Mouse (Mus musculus): ENCODE data around the gene Chst8. TPM values are rescaled to one million over a fixed set of nuclear protein-coding genes. Genes with fewer than 3 reads are reported as not detected.

The Chst8 gene
- polyA plus RNA-seq, 1 experiment: 5.3 TPM

- Histone ChIP-seq H3K4me3 (replicated peaks; ENCODE audit: extremely low read depth, low read depth, low read length) (no peak overlapping the region), H3K4me1 (ENCODE audit: control insufficient read depth, insufficient read depth, low read length) (no peaks in the 10 kb centered on the region)
- no peak for TF ChIP-seq POLR2A (IDR thresholded peaks at IDR 0.05; ENCODE audit: borderline replicate concordance, extremely low read depth, low read depth, low read length)
- WGBS: 75% methylated on average over 10 of the region's 10 CpGs
- no peak for DNase-seq
Observed at GRCm38 (mm10) chr7:34632966-34633742, 179.4 kb downstream of the Chst8 start.

- Histone ChIP-seq H3K4me1 (ENCODE audit: control insufficient read depth, insufficient read depth, low read length) (no peaks in the 10 kb centered on the region), H3K4me3 (replicated peaks; ENCODE audit: extremely low read depth, low read depth, low read length) (peak overlapping the region; percentile 27)
- no peak for TF ChIP-seq CTCF (IDR thresholded peaks at IDR 0.05; ENCODE audit: insufficient read depth, low read length)
- no peak for TF ChIP-seq POLR2A (IDR thresholded peaks at IDR 0.05; ENCODE audit: borderline replicate concordance, extremely low read depth, low read depth, low read length)
- peak; percentile 60 for DNase-seq
- WGBS: 2% methylated on average over 34 of the region's 34 CpGs
Observed at GRCm38 (mm10) chr7:34630211-34631085, 182.1 kb downstream of the Chst8 start.

- no peak for DNase-seq
- H3K4me3 ChIP-seq (replicated peaks; ENCODE audit: extremely low read depth, low read depth, low read length): no peak overlapping the region
- no peaks in the 10 kb centered on the region for H3K4me1 ChIP-seq (ENCODE audit: control insufficient read depth, insufficient read depth, low read length)
- 40% methylated on average over 8 of the region's 8 CpGs for WGBS
- TF ChIP-seq CTCF (IDR thresholded peaks at IDR 0.05; ENCODE audit: insufficient read depth, low read length): no peak
- no peak for TF ChIP-seq POLR2A (IDR thresholded peaks at IDR 0.05; ENCODE audit: borderline replicate concordance, extremely low read depth, low read depth, low read length)
Observed at GRCm38 (mm10) chr7:34629702-34630210, 182.8 kb downstream of the Chst8 start.

Other genes starting within 250 kb of the Chst8 start
- 25.1 and 27.5 TPM in 2 replicates for gene Kctd15, start 156.0 kb downstream of the Chst8 start, polyA plus RNA-seq (2012; rRNA removed)
- 53.3 and 61.5 TPM in 2 replicates for gene Pepd, start 99.7 kb upstream of the Chst8 start, polyA plus RNA-seq (2012; rRNA removed)
- gene Cebpg, start 243.9 kb upstream of the Chst8 start, polyA plus RNA-seq (2012; rRNA removed): 10.3 and 13.5 TPM in 2 replicates

All from lung, adult 2 months (tissue).